Mouse (Mus musculus): ENCODE data around the gene Robo3. TPM values are rescaled to one million over a fixed set of nuclear protein-coding genes. Genes with fewer than 3 reads are reported as not detected.
A peak's percentile ranks its signal among the peaks of the same experiment; 100 is the strongest.

Gene Robo3
- polyA plus RNA-seq, 2 experiments: 0.07 to 0.39 TPM

DNA sequence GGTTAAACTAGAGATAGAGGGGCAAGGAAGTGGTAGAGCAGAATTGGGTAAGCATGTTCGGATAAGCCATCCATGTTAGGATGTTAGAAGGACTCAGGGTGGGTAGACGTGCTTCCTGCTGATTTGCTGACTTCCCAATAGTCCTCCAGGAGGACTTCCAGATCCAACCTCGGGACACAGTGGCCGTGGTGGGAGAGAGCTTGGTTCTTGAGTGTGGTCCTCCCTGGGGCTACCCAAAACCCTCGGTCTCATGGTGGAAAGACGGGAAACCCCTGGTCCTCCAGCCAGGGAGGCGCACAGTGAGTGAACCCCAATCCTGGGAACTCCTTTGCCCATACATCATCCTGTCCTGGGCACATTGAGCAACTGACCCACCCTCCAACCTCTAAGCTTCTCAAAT lies 30.0 kb downstream of the Robo3 start:
- Histone ChIP-seq H3K9ac (ENCODE audit: low read depth, low read length, severe bottlenecking) (no peak overlapping the region), H3K27ac (replicated peaks; ENCODE audit: low read depth, low read length) (no peak overlapping the region), H3K36me3 (ENCODE audit: control insufficient read depth, insufficient read depth, low read length) (no peaks in the 10 kb centered on the region), H3K4me1 (ENCODE audit: control insufficient read depth, insufficient read depth, low read length) (peaks cover 3% of the 10 kb centered on the region), H3K4me3 (replicated peaks; ENCODE audit: low read length) (peak overlapping the region; percentile 13; the same call in 1 of the 2 replicates), H3K27me3 (ENCODE audit: control insufficient read depth, insufficient read depth, low read length) (no peaks in the 10 kb centered on the region), H3K9me3 (ENCODE audit: control insufficient read depth, low read length) (no peaks in the 10 kb centered on the region), H3K4me2 (replicated peaks; ENCODE audit: low read depth, low read length, severe bottlenecking) (no peak overlapping the region)
- ATAC-seq (ENCODE audit: low FRiP score, low read depth): no peak
- no peak for TF ChIP-seq POLR2A (IDR thresholded peaks at IDR 0.05; ENCODE audit: borderline replicate concordance, extremely low read depth, insufficient read depth, insufficient read length)
- 83% methylated on average over 7 of the region's 7 CpGs for WGBS
- DNase-seq (ENCODE audit: low spot score): no peak

DNA sequence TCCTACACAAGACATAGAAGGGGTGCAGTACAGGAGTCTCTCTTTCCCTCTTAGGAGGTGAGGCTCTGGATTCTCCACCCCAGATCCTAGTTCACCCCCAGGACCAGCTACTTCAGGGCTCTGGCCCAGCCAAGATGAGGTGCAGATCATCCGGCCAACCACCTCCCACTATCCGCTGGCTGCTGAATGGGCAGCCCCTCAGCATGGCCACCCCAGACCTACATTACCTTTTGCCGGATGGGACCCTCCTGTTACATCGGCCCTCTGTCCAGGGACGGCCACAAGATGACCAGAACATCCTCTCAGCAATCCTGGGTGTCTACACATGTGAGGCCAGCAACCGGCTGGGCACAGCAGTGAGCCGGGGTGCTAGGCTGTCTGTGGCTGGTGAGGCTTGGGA lies 30.5 kb downstream of the Robo3 start:
- DNase-seq (ENCODE audit: low spot score): no peak
- 90% methylated on average over 7 of the region's 7 CpGs for WGBS
- Histone ChIP-seq H3K9me3 (ENCODE audit: control insufficient read depth, low read length) (no peaks in the 10 kb centered on the region), H3K4me2 (replicated peaks; ENCODE audit: low read depth, low read length, severe bottlenecking) (no peak overlapping the region), H3K27ac (replicated peaks; ENCODE audit: low read depth, low read length) (no peak overlapping the region), H3K27me3 (ENCODE audit: control insufficient read depth, insufficient read depth, low read length) (no peaks in the 10 kb centered on the region), H3K9ac (ENCODE audit: low read depth, low read length, severe bottlenecking) (no peak overlapping the region), H3K4me1 (ENCODE audit: control insufficient read depth, insufficient read depth, low read length) (no peaks in the 10 kb centered on the region), H3K36me3 (ENCODE audit: control insufficient read depth, insufficient read depth, low read length) (no peaks in the 10 kb centered on the region), H3K4me3 (replicated peaks; ENCODE audit: low read length) (peak overlapping the region; percentile 13; the same call in 1 of the 2 replicates)
- no peak for ATAC-seq (ENCODE audit: low FRiP score, low read depth)
- no peak for TF ChIP-seq POLR2A (IDR thresholded peaks at IDR 0.05; ENCODE audit: borderline replicate concordance, extremely low read depth, insufficient read depth, insufficient read length)

GRCm38 (mm10) chr9:37401802-37402201 lies 31.2 kb downstream of the Robo3 start, which contains the start of gene Robo4:
Gene Robo4, plus strand, starts transcription at chr9:37401897.
- H3K9ac ChIP-seq (ENCODE audit: low read depth, low read length, severe bottlenecking): no peak within 1 kb of the TSS
- peak within 1 kb of the TSS; percentile 13; the same call in 1 of the 2 replicates for H3K4me3 ChIP-seq (replicated peaks; ENCODE audit: low read length)

GRCm38 (mm10) chr9:37400585-37400984 lies 32.5 kb downstream of the Robo3 start:
- Histone ChIP-seq H3K27me3 (ENCODE audit: control insufficient read depth, insufficient read depth, low read length) (no peaks in the 10 kb centered on the region), H3K27ac (replicated peaks; ENCODE audit: low read depth, low read length) (no peak overlapping the region), H3K9me3 (ENCODE audit: control insufficient read depth, low read length) (no peaks in the 10 kb centered on the region), H3K4me2 (replicated peaks; ENCODE audit: low read depth, low read length, severe bottlenecking) (no peak overlapping the region), H3K9ac (ENCODE audit: low read depth, low read length, severe bottlenecking) (no peak overlapping the region), H3K4me1 (ENCODE audit: control insufficient read depth, insufficient read depth, low read length) (no peaks in the 10 kb centered on the region), H3K36me3 (ENCODE audit: control insufficient read depth, insufficient read depth, low read length) (no peaks in the 10 kb centered on the region), H3K4me3 (replicated peaks; ENCODE audit: low read length) (no peak overlapping the region)
- ATAC-seq (ENCODE audit: low FRiP score, low read depth): no peak
- TF ChIP-seq POLR2A (IDR thresholded peaks at IDR 0.05; ENCODE audit: borderline replicate concordance, extremely low read depth, insufficient read depth, insufficient read length): no peak
- DNase-seq (ENCODE audit: low spot score): no peak
- 96% methylated on average over 2 of the region's 2 CpGs for WGBS

More at GRCm38 (mm10) chr9:37401802-37402201, 31.2 kb downstream of the Robo3 start, which contains the start of gene Robo4:
- no peak for TF ChIP-seq POLR2A (IDR thresholded peaks at IDR 0.05; ENCODE audit: borderline replicate concordance, extremely low read depth, insufficient read depth, insufficient read length)
- 18% methylated on average over 7 of the region's 7 CpGs for WGBS
- no peak for DNase-seq (ENCODE audit: low spot score)
- Histone ChIP-seq H3K4me1 (ENCODE audit: control insufficient read depth, insufficient read depth, low read length) (no peaks in the 10 kb centered on the region), H3K9me3 (ENCODE audit: control insufficient read depth, low read length) (no peaks in the 10 kb centered on the region), H3K27ac (replicated peaks; ENCODE audit: low read depth, low read length) (no peak within 1 kb of the TSS), H3K4me2 (replicated peaks; ENCODE audit: low read depth, low read length, severe bottlenecking) (no peak within 1 kb of the TSS), H3K36me3 (ENCODE audit: control insufficient read depth, insufficient read depth, low read length) (no peaks in the 10 kb centered on the region), H3K27me3 (ENCODE audit: control insufficient read depth, insufficient read depth, low read length) (no peaks in the 10 kb centered on the region)
- no peak for ATAC-seq (ENCODE audit: low FRiP score, low read depth)

GRCm38 (mm10) chr9:37393482-37394131 lies 39.4 kb downstream of the Robo3 start:
- no peak for TF ChIP-seq POLR2A (IDR thresholded peaks at IDR 0.05; ENCODE audit: borderline replicate concordance, extremely low read depth, insufficient read depth, insufficient read length)
- H3K4me3 ChIP-seq (replicated peaks; ENCODE audit: low read length): no peak overlapping the region
- no peak overlapping the region for H3K27ac ChIP-seq (replicated peaks; ENCODE audit: low read depth, low read length)
- H3K9ac ChIP-seq (ENCODE audit: low read depth, low read length, severe bottlenecking): no peak overlapping the region
- ATAC-seq (ENCODE audit: low FRiP score, low read depth) (no peak), DNase-seq (ENCODE audit: low spot score) (no peak)
- 59% methylated on average over 8 of the region's 8 CpGs for WGBS
- no peaks in the 10 kb centered on the region for H3K4me1 ChIP-seq (ENCODE audit: control insufficient read depth, insufficient read depth, low read length)
- H3K27me3 ChIP-seq (ENCODE audit: control insufficient read depth, insufficient read depth, low read length): no peaks in the 10 kb centered on the region
- H3K4me2 ChIP-seq (replicated peaks; ENCODE audit: low read depth, low read length, severe bottlenecking): no peak overlapping the region
- no peaks in the 10 kb centered on the region for H3K9me3 ChIP-seq (ENCODE audit: control insufficient read depth, low read length)
- no peaks in the 10 kb centered on the region for H3K36me3 ChIP-seq (ENCODE audit: control insufficient read depth, insufficient read depth, low read length)

Measured in limb, embryonic 14.5 days (tissue).